Mouse (Mus musculus): ENCODE data around the gene Dedd2. TPM values are rescaled to one million over a fixed set of nuclear protein-coding genes. Genes with fewer than 3 reads are reported as not detected.

Gene Dedd2
- polyA plus RNA-seq, 1 experiment from 2014 or later, result 7.5 TPM

GRCm38 (mm10) chr7:25240631-25241030, 20.2 kb upstream of the Dedd2 start:
- Histone ChIP-seq H3K9ac (replicated peaks; ENCODE audit: low read depth, low read length) (no peak overlapping the region), H3K9me3 (ENCODE audit: control insufficient read depth, low read depth, low read length) (no peaks in the 10 kb centered on the region), H3K4me3 (ENCODE audit: low read depth, low read length) (no peak overlapping the region), H3K27ac (ENCODE audit: low read length) (no peak overlapping the region), H3K4me2 (replicated peaks; ENCODE audit: low read depth, low read length) (no peak overlapping the region), H3K27me3 (ENCODE audit: control insufficient read depth, insufficient read depth, low read length) (no peaks in the 10 kb centered on the region), H3K4me1 (ENCODE audit: control insufficient read depth, insufficient read depth, low read length) (peaks cover 12% of the 10 kb centered on the region), H3K36me3 (ENCODE audit: control insufficient read depth, insufficient read depth, low read length) (peaks cover 32% of the 10 kb centered on the region)
- no peak for ATAC-seq (ENCODE audit: insufficient number of reproducible peaks, insufficient read depth, low FRiP score, low read depth)
- 64% methylated on average over 7 of the region's 7 CpGs for WGBS

GRCm38 (mm10) chr7:25238829-25239623, 18.6 kb upstream of the Dedd2 start:
- H3K36me3 ChIP-seq (ENCODE audit: control insufficient read depth, insufficient read depth, low read length), result peaks cover 26% of the 10 kb centered on the region
- peak overlapping the region; percentile 70; the same call in 1 of the 2 replicates for H3K27ac ChIP-seq (ENCODE audit: low read length)
- peak; percentile 40 for ATAC-seq (ENCODE audit: insufficient number of reproducible peaks, insufficient read depth, low FRiP score, low read depth)
- no peak overlapping the region for H3K9ac ChIP-seq (replicated peaks; ENCODE audit: low read depth, low read length)
- H3K4me3 ChIP-seq (ENCODE audit: low read depth, low read length), result peak overlapping the region; percentile 82
- 2% methylated on average over 30 of the region's 30 CpGs for WGBS
- peak overlapping the region; percentile 75 for H3K4me2 ChIP-seq (replicated peaks; ENCODE audit: low read depth, low read length)
- H3K9me3 ChIP-seq (ENCODE audit: control insufficient read depth, low read depth, low read length), result no peaks in the 10 kb centered on the region
- H3K27me3 ChIP-seq (ENCODE audit: control insufficient read depth, insufficient read depth, low read length), result no peaks in the 10 kb centered on the region
- peaks cover 15% of the 10 kb centered on the region for H3K4me1 ChIP-seq (ENCODE audit: control insufficient read depth, insufficient read depth, low read length)

DNA sequence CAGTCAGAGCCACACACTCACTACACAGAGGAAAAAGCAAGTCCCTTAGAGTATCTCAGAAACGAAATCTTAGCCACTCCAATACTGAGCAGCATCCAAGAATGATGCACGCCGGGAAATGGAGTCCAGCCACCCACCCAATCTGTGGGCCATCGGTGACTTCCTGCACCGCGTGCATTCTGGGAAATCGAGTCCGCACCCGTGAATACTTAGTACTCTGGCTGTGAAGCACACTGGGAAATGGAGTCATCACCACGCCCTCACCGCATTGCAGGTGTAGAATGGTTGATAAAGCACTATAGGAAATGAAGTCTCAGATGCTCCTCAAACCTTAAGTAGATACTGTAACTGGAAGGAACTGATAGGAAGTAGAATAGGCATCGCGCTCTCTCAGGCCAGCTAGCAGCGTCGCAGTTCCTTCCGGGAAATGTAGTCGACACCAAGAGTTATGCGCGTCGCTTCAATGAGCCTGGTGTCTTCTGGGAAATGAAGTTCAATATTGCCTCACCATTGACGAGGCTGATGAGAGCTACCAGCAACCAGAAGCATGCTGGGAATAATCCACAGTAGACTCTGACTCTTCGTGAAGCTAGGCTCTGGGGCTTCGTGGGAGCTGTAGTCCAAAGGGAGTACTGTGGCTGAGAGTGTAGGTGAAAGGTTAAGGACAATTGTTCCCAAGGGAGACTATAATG, 17.7 kb upstream of the Dedd2 start:
- no peaks in the 10 kb centered on the region for H3K9me3 ChIP-seq (ENCODE audit: control insufficient read depth, low read depth, low read length)
- peaks cover 29% of the 10 kb centered on the region for H3K36me3 ChIP-seq (ENCODE audit: control insufficient read depth, insufficient read depth, low read length)
- H3K4me1 ChIP-seq (ENCODE audit: control insufficient read depth, insufficient read depth, low read length), result peaks cover 15% of the 10 kb centered on the region
- WGBS, result 0% methylated on average over 23 of the region's 23 CpGs
- peak overlapping the region; percentile 75 for H3K4me2 ChIP-seq (replicated peaks; ENCODE audit: low read depth, low read length)
- H3K9ac ChIP-seq (replicated peaks; ENCODE audit: low read depth, low read length), result no peak overlapping the region
- peak overlapping the region; percentile 70; the same call in 1 of the 2 replicates for H3K27ac ChIP-seq (ENCODE audit: low read length)
- no peaks in the 10 kb centered on the region for H3K27me3 ChIP-seq (ENCODE audit: control insufficient read depth, insufficient read depth, low read length)
- ATAC-seq (ENCODE audit: insufficient number of reproducible peaks, insufficient read depth, low FRiP score, low read depth), result peak; percentile 90
- peak overlapping the region; percentile 82 for H3K4me3 ChIP-seq (ENCODE audit: low read depth, low read length)

- Histone ChIP-seq H3K27me3 (ENCODE audit: control insufficient read depth, insufficient read depth, low read length) (no peaks in the 10 kb centered on the region), H3K27ac (ENCODE audit: low read length) (peak within 1 kb of the TSS; percentile 70; the same call in 1 of the 2 replicates), H3K9ac (replicated peaks; ENCODE audit: low read depth, low read length) (peak within 1 kb of the TSS; percentile 90), H3K4me3 (ENCODE audit: low read depth, low read length) (peak within 1 kb of the TSS; percentile 82), H3K4me2 (replicated peaks; ENCODE audit: low read depth, low read length) (peak within 1 kb of the TSS; percentile 75), H3K9me3 (ENCODE audit: control insufficient read depth, low read depth, low read length) (no peaks in the 10 kb centered on the region), H3K4me1 (ENCODE audit: control insufficient read depth, insufficient read depth, low read length) (peaks cover 15% of the 10 kb centered on the region), H3K36me3 (ENCODE audit: control insufficient read depth, insufficient read depth, low read length) (peaks cover 25% of the 10 kb centered on the region)
- ATAC-seq (ENCODE audit: insufficient number of reproducible peaks, insufficient read depth, low FRiP score, low read depth), result peak; percentile 91
- WGBS, result under 1% methylated on average over 72 of the region's 76 CpGs
Measured at GRCm38 (mm10) chr7:25237249-25238014, 17.0 kb upstream of the Dedd2 start, which contains the start of gene Gsk3a. TSS of gene Gsk3a (minus strand) at chr7:25237851.

- peaks cover 15% of the 10 kb centered on the region for H3K4me1 ChIP-seq (ENCODE audit: control insufficient read depth, insufficient read depth, low read length)
- ATAC-seq (ENCODE audit: insufficient number of reproducible peaks, insufficient read depth, low FRiP score, low read depth), result no peak
- H3K9ac ChIP-seq (replicated peaks; ENCODE audit: low read depth, low read length), result no peak overlapping the region
- no peak overlapping the region for H3K27ac ChIP-seq (ENCODE audit: low read length)
- no peak overlapping the region for H3K4me3 ChIP-seq (ENCODE audit: low read depth, low read length)
- no peaks in the 10 kb centered on the region for H3K9me3 ChIP-seq (ENCODE audit: control insufficient read depth, low read depth, low read length)
- peaks cover 38% of the 10 kb centered on the region for H3K36me3 ChIP-seq (ENCODE audit: control insufficient read depth, insufficient read depth, low read length)
- WGBS, result 89% methylated on average over 5 of the region's 5 CpGs
- H3K27me3 ChIP-seq (ENCODE audit: control insufficient read depth, insufficient read depth, low read length), result no peaks in the 10 kb centered on the region
- H3K4me2 ChIP-seq (replicated peaks; ENCODE audit: low read depth, low read length), result no peak overlapping the region
Measured at GRCm38 (mm10) chr7:25235526-25235925, 15.1 kb upstream of the Dedd2 start.

GRCm38 (mm10) chr7:25233061-25233460, 12.6 kb upstream of the Dedd2 start:
- 71% methylated on average over 2 of the region's 2 CpGs for WGBS
- Histone ChIP-seq H3K4me3 (ENCODE audit: low read depth, low read length) (no peak overlapping the region), H3K9me3 (ENCODE audit: control insufficient read depth, low read depth, low read length) (no peaks in the 10 kb centered on the region), H3K27ac (ENCODE audit: low read length) (no peak overlapping the region), H3K9ac (replicated peaks; ENCODE audit: low read depth, low read length) (no peak overlapping the region), H3K27me3 (ENCODE audit: control insufficient read depth, insufficient read depth, low read length) (no peaks in the 10 kb centered on the region), H3K4me1 (ENCODE audit: control insufficient read depth, insufficient read depth, low read length) (peaks cover 15% of the 10 kb centered on the region), H3K36me3 (ENCODE audit: control insufficient read depth, insufficient read depth, low read length) (peaks cover 62% of the 10 kb centered on the region), H3K4me2 (replicated peaks; ENCODE audit: low read depth, low read length) (no peak overlapping the region)
- ATAC-seq (ENCODE audit: insufficient number of reproducible peaks, insufficient read depth, low FRiP score, low read depth), result no peak

DNA sequence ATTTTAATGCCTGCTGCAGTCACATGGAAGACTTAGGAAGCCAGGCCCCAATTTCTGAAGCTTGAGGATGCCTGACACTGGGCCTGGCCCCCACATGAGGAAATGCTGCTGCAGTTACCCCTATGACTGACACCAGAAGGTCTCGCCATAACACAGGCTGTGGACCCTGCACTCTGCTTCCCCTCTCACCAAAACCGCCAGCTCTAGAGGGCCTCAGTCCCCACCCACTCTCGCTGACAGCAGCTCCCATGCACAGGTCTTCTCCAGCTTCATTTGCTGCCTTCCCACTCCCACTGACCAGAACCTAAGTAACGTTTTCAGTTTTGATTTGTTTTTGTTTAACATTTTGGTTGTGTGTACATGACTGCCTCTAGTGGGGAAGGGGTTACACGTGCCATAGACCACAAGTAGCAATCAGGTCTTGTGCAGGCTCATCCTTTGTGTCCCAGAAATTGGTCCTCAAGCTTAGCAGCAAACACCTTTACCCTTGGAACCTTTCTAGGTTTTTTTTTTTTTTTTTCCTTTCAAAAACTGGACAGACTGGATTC, 11.8 kb upstream of the Dedd2 start:
- no peak for ATAC-seq (ENCODE audit: insufficient number of reproducible peaks, insufficient read depth, low FRiP score, low read depth)
- 58% methylated on average over 5 of the region's 5 CpGs for WGBS
- Histone ChIP-seq H3K4me1 (ENCODE audit: control insufficient read depth, insufficient read depth, low read length) (peaks cover 15% of the 10 kb centered on the region), H3K9me3 (ENCODE audit: control insufficient read depth, low read depth, low read length) (no peaks in the 10 kb centered on the region), H3K36me3 (ENCODE audit: control insufficient read depth, insufficient read depth, low read length) (peaks cover 71% of the 10 kb centered on the region), H3K4me2 (replicated peaks; ENCODE audit: low read depth, low read length) (no peak overlapping the region), H3K27me3 (ENCODE audit: control insufficient read depth, insufficient read depth, low read length) (no peaks in the 10 kb centered on the region), H3K9ac (replicated peaks; ENCODE audit: low read depth, low read length) (no peak overlapping the region), H3K27ac (ENCODE audit: low read length) (no peak overlapping the region), H3K4me3 (ENCODE audit: low read depth, low read length) (no peak overlapping the region)
